Mouse (Mus musculus) bone marrow macrophage, adult 2 months (primary cell): ENCODE measurements around the gene Rnf169.

Experiments used
- CTCF ChIP-seq: IDR thresholded peaks from 2 replicates; pipeline ENCODE4 v1.5.1; 2012; ENCODE audit warnings: low read depth, mild to moderate bottlenecking, low read length, moderate library complexity
- POLR2A ChIP-seq: IDR thresholded peaks from 2 replicates; pipeline ENCODE4 v1.6.1; 2012; ENCODE audit warnings: mild to moderate bottlenecking, low read depth, low read length, borderline replicate concordance

- no peak for TF ChIP-seq CTCF
- no peak for TF ChIP-seq POLR2A
These were observed 34.3 kb downstream of the Rnf169 start for GRCm38 (mm10) chr7:99945939-99946338.
